ENCODE assay signal across 8 mouse cellular contexts in genomic region chr12:73044221-73045045, GRCm38 (mm10). TPM values are rescaled to one million over a fixed set of nuclear protein-coding genes. Genes with fewer than 3 reads are reported as not detected.
A peak's percentile ranks its signal among the peaks of the same experiment; 100 is the strongest.
DNase-seq lines count a peak whose midpoint lies in the region; ATAC-seq and TF ChIP-seq lines count a peak whose summit lies in the region.

No protein-coding gene starts in this region.

- no peak for TF ChIP-seq CTCF in embryonic fibroblast, embryonic 13.5 days (IDR thresholded peaks at IDR 0.05; ENCODE audit: borderline replicate concordance, insufficient read depth, low read length)

- DNase-seq in adrenal gland, postnatal 10 days, result peak; percentile 59
- no peak for DNase-seq in adrenal gland, postnatal 25 days
- peak; percentile 48 for DNase-seq in 416B (ENCODE audit: low read depth)
- DNase-seq in hindbrain, embryonic 10.5 days (ENCODE audit: low spot score), result peak; percentile 70
- DNase-seq in layer of hippocampus, adult 9-11 months, result no peak

- peaks cover 100% of the 10 kb centered on the region for H3K27me3 ChIP-seq in hindbrain, embryonic 10.5 days (ENCODE audit: insufficient read depth, poor library complexity, severe bottlenecking)
- peaks cover 95% of the 10 kb centered on the region for H3K27me3 ChIP-seq in liver, embryonic 12.5 days (replicated peaks)
- peaks cover 86% of the 10 kb centered on the region for H3K27me3 ChIP-seq in stomach, embryonic 15.5 days (replicated peaks)

- no peak overlapping the region for H3K9ac ChIP-seq in liver, embryonic 12.5 days
- no peak overlapping the region for H3K9ac ChIP-seq in stomach, embryonic 15.5 days

- H3K4me3 ChIP-seq in embryonic fibroblast, embryonic 13.5 days (ENCODE audit: insufficient read depth, low read length), result peak overlapping the region; percentile 71
- peak overlapping the region; percentile 61 for H3K4me3 ChIP-seq in hindbrain, embryonic 10.5 days
- peak overlapping the region; percentile 47 for H3K4me3 ChIP-seq in liver, embryonic 12.5 days
- H3K4me3 ChIP-seq in stomach, embryonic 15.5 days (replicated peaks), result peak overlapping the region; percentile 42

- H3K9me3 ChIP-seq in hindbrain, embryonic 10.5 days, result no peaks in the 10 kb centered on the region
- no peaks in the 10 kb centered on the region for H3K9me3 ChIP-seq in liver, embryonic 12.5 days (replicated peaks)
- H3K9me3 ChIP-seq in stomach, embryonic 15.5 days, result no peaks in the 10 kb centered on the region

- WGBS in hindbrain, embryonic 10.5 days, result 1% methylated on average over 53 of the region's 53 CpGs
- under 1% methylated on average over 53 of the region's 53 CpGs for WGBS in liver, embryonic 12.5 days (ENCODE audit: insufficient replicate concordance)
- WGBS in stomach, embryonic 15.5 days, result under 1% methylated on average over 46 of the region's 53 CpGs

- no peaks in the 10 kb centered on the region for H3K4me1 ChIP-seq in embryonic fibroblast, embryonic 13.5 days (ENCODE audit: control insufficient read depth, insufficient read depth, low read length)
- peaks cover 37% of the 10 kb centered on the region for H3K4me1 ChIP-seq in hindbrain, embryonic 10.5 days (replicated peaks)
- H3K4me1 ChIP-seq in liver, embryonic 12.5 days, result peaks cover 29% of the 10 kb centered on the region
- H3K4me1 ChIP-seq in stomach, embryonic 15.5 days, result peaks cover 28% of the 10 kb centered on the region

- H3K36me3 ChIP-seq in hindbrain, embryonic 10.5 days, result no peaks in the 10 kb centered on the region
- no peaks in the 10 kb centered on the region for H3K36me3 ChIP-seq in liver, embryonic 12.5 days
- no peaks in the 10 kb centered on the region for H3K36me3 ChIP-seq in stomach, embryonic 15.5 days

- peak overlapping the region; percentile 68 for H3K4me2 ChIP-seq in liver, embryonic 12.5 days
- peak overlapping the region; percentile 87 for H3K4me2 ChIP-seq in stomach, embryonic 15.5 days

- no peak for TF ChIP-seq POLR2A in embryonic fibroblast, embryonic 13.5 days (IDR thresholded peaks at IDR 0.05; ENCODE audit: low read depth, low read length)

- ATAC-seq in liver, embryonic 12.5 days, result no peak
- peak; percentile 28; the same call in 1 of the 2 replicates for ATAC-seq in stomach, embryonic 15.5 days (ENCODE audit: insufficient read depth, low FRiP score, low read depth)

- peak overlapping the region; percentile 42; the same call in 1 of the 2 replicates for H3K27ac ChIP-seq in embryonic fibroblast, embryonic 13.5 days (ENCODE audit: insufficient read depth, low read length)
- H3K27ac ChIP-seq in hindbrain, embryonic 10.5 days, result peak overlapping the region; percentile 89
- no peak overlapping the region for H3K27ac ChIP-seq in liver, embryonic 12.5 days
- H3K27ac ChIP-seq in stomach, embryonic 15.5 days, result no peak overlapping the region

RNA-seq across cellular contexts. Expression of gene Six1, which starts 9.3 kb away (rescaled TPM):
- 10 to 100 TPM in 1 of 2 experiments, 1 to 10 TPM in 1; 7.1 to 12.8 TPM for total RNA-seq in adrenal gland, postnatal 10 days (2021)
- 1.6 and 4.2 TPM in 2 replicates for total RNA-seq in adrenal gland, postnatal 25 days (2021)
- 17.4 and 31.3 TPM in 2 replicates for polyA plus RNA-seq in embryonic fibroblast, embryonic 13.5 days (2011; ENCODE audit: insufficient read length, low read depth, missing spikeins)
- polyA plus RNA-seq in hindbrain, embryonic 10.5 days (2016; fragmentation: Nextera tagmentation; extraction: Ambion mirVana), result 21.1 and 33.5 TPM in 2 replicates
- polyA plus RNA-seq in liver, embryonic 12.5 days (2016; fragmentation: Nextera tagmentation; extraction: Ambion mirVana), result 0.19 and 1.1 TPM in 2 replicates
- polyA plus RNA-seq in stomach, embryonic 15.5 days (2015; fragmentation: Nextera tagmentation; extraction: Ambion mirVana), result 0.08 and 0.72 TPM in 2 replicates

Comparison
In these comparisons a context has a peak if more than half of its experiments do, and no peak if none do; other contexts are left out.
1. DNase-seq: peak in adrenal gland, postnatal 10 days (single experiment), 416B (single experiment) and hindbrain, embryonic 10.5 days (single experiment); none in adrenal gland, postnatal 25 days (single experiment) and layer of hippocampus, adult 9-11 months (single experiment).
2. H3K27ac ChIP-seq: peak in embryonic fibroblast, embryonic 13.5 days (single experiment) and hindbrain, embryonic 10.5 days (single experiment); none in liver, embryonic 12.5 days (single experiment) and stomach, embryonic 15.5 days (single experiment).
3. Peak in every context shown above with its lines, with median percentiles within 50 percentile points of each other: H3K4me3 ChIP-seq.